Mouse (Mus musculus) neural tube, embryonic 15.5 days (tissue): ENCODE results near the gene Rbbp4. TPM values are rescaled to one million over a fixed set of nuclear protein-coding genes. Genes with fewer than 3 reads are reported as not detected.

Source experiments
- ATAC-seq: fragments of 200-750 bp; cut with Nextera tagmentation; 2 replicates; pipeline ENCODE4 v1.8.0; 2017; ENCODE audit warnings: mild to moderate bottlenecking, moderate TSS enrichment, moderate library complexity; ENCODE audit not compliant: low FRiP score
- H3K27ac ChIP-seq: fragments of 300-500 bp; sonication (generic); replicated peaks from 2 replicates; pipeline ENCODE4 v1.5.1; 2015; ENCODE audit warnings: mild to moderate bottlenecking, inconsistent platforms
- H3K27me3 ChIP-seq: fragments of 300-500 bp; sonication (generic); replicated peaks from 2 replicates; pipeline ENCODE4 v1.6.1; 2015; ENCODE audit warnings: inconsistent platforms
- H3K36me3 ChIP-seq: fragments of 300-500 bp; sonication (generic); 2 replicates; pipeline ENCODE4 v1.6.1; 2015; ENCODE audit warnings: inconsistent platforms
- H3K4me1 ChIP-seq: fragments of 300-500 bp; sonication (generic); 2 replicates; pipeline ENCODE4 v1.6.1; 2015; ENCODE audit warnings: inconsistent platforms
- H3K4me2 ChIP-seq: fragments of 300-500 bp; sonication (generic); 2 replicates; pipeline ENCODE4 v1.6.1; 2015; ENCODE audit warnings: inconsistent platforms, mild to moderate bottlenecking, moderate library complexity
- H3K4me3 ChIP-seq: fragments of 300-500 bp; sonication (generic); replicated peaks from 2 replicates; pipeline ENCODE4 v1.5.1; 2015; ENCODE audit warnings: mild to moderate bottlenecking, inconsistent platforms
- H3K9ac ChIP-seq: fragments of 300-500 bp; sonication (generic); replicated peaks from 2 replicates; pipeline ENCODE4 v1.6.1; 2015; ENCODE audit warnings: mild to moderate bottlenecking, inconsistent platforms
- H3K9me3 ChIP-seq: fragments of 300-500 bp; sonication (generic); replicated peaks from 2 replicates; pipeline ENCODE4 v1.6.1; 2016; ENCODE audit warnings: inconsistent platforms
- WGBS: fragments of 180-500 bp; shearing (Covaris S2); methylation state at CpG from one replicate; pipeline ENCODE4 v1.1.7; 2015; ENCODE audit warnings: mixed read lengths; 5-methylcytosine and 5-hydroxymethylcytosine counted together
- polyA plus RNA-seq: library from polyadenylated mRNA; unstranded; fragments of >200 nt; fragmentation: Nextera tagmentation; extraction: Ambion mirVana; gene quantifications from 2 replicates; pipeline ENCODE4 v1.2.1, GENCODE M21; 2015

The Rbbp4 gene
- polyA plus RNA-seq, 1 experiment from 2014 or later = 246 TPM

- peaks cover 49% of the 10 kb centered on the region for H3K36me3 ChIP-seq
- no peaks in the 10 kb centered on the region for H3K9me3 ChIP-seq
- H3K27me3 ChIP-seq = no peaks in the 10 kb centered on the region
- no peak overlapping the region for H3K4me3 ChIP-seq
- ATAC-seq = no peak
- no peak overlapping the region for H3K4me2 ChIP-seq
- 95% methylated on average over 1 of the region's 1 CpGs for WGBS
- H3K9ac ChIP-seq = no peak overlapping the region
- H3K27ac ChIP-seq = no peak overlapping the region
- H3K4me1 ChIP-seq = no peaks in the 10 kb centered on the region
Measured at GRCm38 (mm10) chr4:129320876-129321275, 14.3 kb downstream of the Rbbp4 start.

GRCm38 (mm10) chr4:129313886-129314285 lies 21.3 kb downstream of the Rbbp4 start:
- Histone ChIP-seq H3K9me3 (no peaks in the 10 kb centered on the region), H3K9ac (no peak overlapping the region), H3K27ac (no peak overlapping the region), H3K27me3 (no peaks in the 10 kb centered on the region), H3K4me3 (no peak overlapping the region), H3K4me2 (no peak overlapping the region), H3K4me1 (no peaks in the 10 kb centered on the region), H3K36me3 (peaks cover 80% of the 10 kb centered on the region)
- 81% methylated on average over 3 of the region's 3 CpGs for WGBS
- ATAC-seq = no peak

- ATAC-seq = no peak
- Histone ChIP-seq H3K36me3 (peaks cover 60% of the 10 kb centered on the region), H3K27ac (no peak overlapping the region), H3K27me3 (no peaks in the 10 kb centered on the region), H3K4me2 (no peak overlapping the region), H3K4me3 (no peak overlapping the region), H3K4me1 (no peaks in the 10 kb centered on the region), H3K9ac (no peak overlapping the region), H3K9me3 (no peaks in the 10 kb centered on the region)
- 100% methylated on average over 1 of the region's 1 CpGs for WGBS
Measured at GRCm38 (mm10) chr4:129307936-129308335, 27.2 kb downstream of the Rbbp4 start.

GRCm38 (mm10) chr4:129304306-129304705 lies 30.9 kb downstream of the Rbbp4 start:
- Histone ChIP-seq H3K27ac (no peak overlapping the region), H3K9ac (no peak overlapping the region), H3K4me3 (no peak overlapping the region), H3K9me3 (no peaks in the 10 kb centered on the region), H3K4me1 (no peaks in the 10 kb centered on the region), H3K36me3 (peaks cover 35% of the 10 kb centered on the region), H3K27me3 (no peaks in the 10 kb centered on the region), H3K4me2 (no peak overlapping the region)
- no peak for ATAC-seq
- WGBS = 72% methylated on average over 1 of the region's 1 CpGs

GRCm38 (mm10) chr4:129303816-129304215 lies 31.4 kb downstream of the Rbbp4 start:
- Histone ChIP-seq H3K27ac (no peak overlapping the region), H3K4me3 (no peak overlapping the region), H3K36me3 (peaks cover 31% of the 10 kb centered on the region), H3K27me3 (no peaks in the 10 kb centered on the region), H3K4me2 (no peak overlapping the region), H3K9me3 (no peaks in the 10 kb centered on the region), H3K4me1 (no peaks in the 10 kb centered on the region), H3K9ac (no peak overlapping the region)
- 88% methylated on average over 9 of the region's 9 CpGs for WGBS
- no peak for ATAC-seq

GRCm38 (mm10) chr4:129303401-129303800 lies 31.8 kb downstream of the Rbbp4 start:
- H3K27ac ChIP-seq = no peak overlapping the region
- peaks cover 27% of the 10 kb centered on the region for H3K36me3 ChIP-seq
- no peak overlapping the region for H3K4me2 ChIP-seq
- 65% methylated on average over 5 of the region's 5 CpGs for WGBS
- no peak for ATAC-seq
- H3K9me3 ChIP-seq = no peaks in the 10 kb centered on the region
- H3K4me1 ChIP-seq = no peaks in the 10 kb centered on the region
- H3K27me3 ChIP-seq = no peaks in the 10 kb centered on the region
- H3K4me3 ChIP-seq = no peak overlapping the region
- no peak overlapping the region for H3K9ac ChIP-seq

GRCm38 (mm10) chr4:129299121-129299520 lies 36.0 kb downstream of the Rbbp4 start:
- Histone ChIP-seq H3K4me2 (no peak overlapping the region), H3K4me3 (no peak overlapping the region), H3K9ac (no peak overlapping the region), H3K4me1 (no peaks in the 10 kb centered on the region), H3K9me3 (no peaks in the 10 kb centered on the region), H3K27ac (no peak overlapping the region), H3K36me3 (no peaks in the 10 kb centered on the region), H3K27me3 (no peaks in the 10 kb centered on the region)
- no peak for ATAC-seq
- WGBS = 53% methylated on average over 10 of the region's 10 CpGs

GRCm38 (mm10) chr4:129297724-129298123 lies 37.4 kb downstream of the Rbbp4 start:
- no peak overlapping the region for H3K27ac ChIP-seq
- H3K36me3 ChIP-seq = no peaks in the 10 kb centered on the region
- ATAC-seq = no peak
- H3K27me3 ChIP-seq = no peaks in the 10 kb centered on the region
- no peaks in the 10 kb centered on the region for H3K9me3 ChIP-seq
- H3K4me1 ChIP-seq = no peaks in the 10 kb centered on the region
- WGBS = 93% methylated on average over 4 of the region's 4 CpGs
- no peak overlapping the region for H3K4me2 ChIP-seq
- H3K4me3 ChIP-seq = no peak overlapping the region
- H3K9ac ChIP-seq = no peak overlapping the region

- no peak for ATAC-seq
- H3K4me1 ChIP-seq = no peaks in the 10 kb centered on the region
- 91% methylated on average over 7 of the region's 7 CpGs for WGBS
- H3K4me2 ChIP-seq = no peak overlapping the region
- no peak overlapping the region for H3K4me3 ChIP-seq
- no peaks in the 10 kb centered on the region for H3K27me3 ChIP-seq
- H3K27ac ChIP-seq = no peak overlapping the region
- no peaks in the 10 kb centered on the region for H3K9me3 ChIP-seq
- no peak overlapping the region for H3K9ac ChIP-seq
- H3K36me3 ChIP-seq = no peaks in the 10 kb centered on the region
Measured at GRCm38 (mm10) chr4:129296066-129296465, 39.1 kb downstream of the Rbbp4 start.

GRCm38 (mm10) chr4:129295188-129295587 lies 40.0 kb downstream of the Rbbp4 start:
- no peak overlapping the region for H3K4me3 ChIP-seq
- no peaks in the 10 kb centered on the region for H3K36me3 ChIP-seq
- H3K27me3 ChIP-seq = no peaks in the 10 kb centered on the region
- no peaks in the 10 kb centered on the region for H3K9me3 ChIP-seq
- no peak for ATAC-seq
- no peaks in the 10 kb centered on the region for H3K4me1 ChIP-seq
- 95% methylated on average over 2 of the region's 2 CpGs for WGBS
- no peak overlapping the region for H3K27ac ChIP-seq
- H3K4me2 ChIP-seq = no peak overlapping the region
- no peak overlapping the region for H3K9ac ChIP-seq

GRCm38 (mm10) chr4:129293702-129294101 lies 41.5 kb downstream of the Rbbp4 start:
- H3K27ac ChIP-seq = no peak overlapping the region
- ATAC-seq = no peak
- H3K9me3 ChIP-seq = no peaks in the 10 kb centered on the region
- WGBS = 54% methylated on average over 16 of the region's 16 CpGs
- 0 out of 2 replicates have a peak overlapping the region, but pooled peaks have one; percentile 1 for H3K4me2 ChIP-seq
- no peak overlapping the region for H3K4me3 ChIP-seq
- no peaks in the 10 kb centered on the region for H3K36me3 ChIP-seq
- H3K9ac ChIP-seq = no peak overlapping the region
- H3K4me1 ChIP-seq = no peaks in the 10 kb centered on the region
- H3K27me3 ChIP-seq = no peaks in the 10 kb centered on the region

GRCm38 (mm10) chr4:129292831-129293230 lies 42.3 kb downstream of the Rbbp4 start:
- Histone ChIP-seq H3K36me3 (no peaks in the 10 kb centered on the region), H3K9me3 (no peaks in the 10 kb centered on the region), H3K4me1 (peaks cover 5% of the 10 kb centered on the region; the same call in 1 of the 2 replicates), H3K9ac (no peak overlapping the region), H3K27ac (no peak overlapping the region), H3K4me3 (no peak overlapping the region), H3K4me2 (no peak overlapping the region), H3K27me3 (no peaks in the 10 kb centered on the region)
- 54% methylated on average over 7 of the region's 7 CpGs for WGBS
- no peak for ATAC-seq

- WGBS = 92% methylated on average over 8 of the region's 8 CpGs
- Histone ChIP-seq H3K9ac (no peak overlapping the region), H3K4me1 (peaks cover 22% of the 10 kb centered on the region), H3K9me3 (no peaks in the 10 kb centered on the region), H3K4me3 (no peak overlapping the region), H3K27ac (no peak overlapping the region), H3K27me3 (peaks cover 8% of the 10 kb centered on the region), H3K4me2 (no peak overlapping the region), H3K36me3 (no peaks in the 10 kb centered on the region)
- ATAC-seq = no peak
Measured at GRCm38 (mm10) chr4:129289671-129290070, 45.5 kb downstream of the Rbbp4 start.
